Mouse (Mus musculus): ENCODE data around the gene Ppm1k. TPM values are rescaled to one million over a fixed set of nuclear protein-coding genes. Genes with fewer than 3 reads are reported as not detected.

Ppm1k gene
- polyA plus RNA-seq, 1 experiment from 2014 or later = 9.4 TPM

GRCm38 (mm10) chr6:57534611-57535286 is 519 bp downstream of the Ppm1k start:
- no peaks in the 10 kb centered on the region for H3K27me3 ChIP-seq (ENCODE audit: control insufficient read depth, insufficient read depth, low read length)
- H3K4me1 ChIP-seq (ENCODE audit: control insufficient read depth, insufficient read depth, low read length) = peaks cover 8% of the 10 kb centered on the region
- H3K4me3 ChIP-seq (ENCODE audit: low read depth, low read length) = peak overlapping the region; percentile 77
- no peaks in the 10 kb centered on the region for H3K36me3 ChIP-seq (ENCODE audit: control insufficient read depth, insufficient read depth, low read length)
- under 1% methylated on average over 31 of the region's 31 CpGs for WGBS
- peak; percentile 52 for ATAC-seq (ENCODE audit: low read depth)
- peak overlapping the region; percentile 74 for H3K9ac ChIP-seq (replicated peaks; ENCODE audit: low read depth, low read length)
- H3K9me3 ChIP-seq (ENCODE audit: control insufficient read depth, low read length) = no peaks in the 10 kb centered on the region
- H3K4me2 ChIP-seq (ENCODE audit: low read depth, low read length) = peak overlapping the region; percentile 62
- H3K27ac ChIP-seq (ENCODE audit: low read depth, low read length) = peak overlapping the region; percentile 72

- H3K9ac ChIP-seq (replicated peaks; ENCODE audit: low read depth, low read length) = peak overlapping the region; percentile 74
- H3K4me2 ChIP-seq (ENCODE audit: low read depth, low read length) = peak overlapping the region; percentile 62
- no peaks in the 10 kb centered on the region for H3K27me3 ChIP-seq (ENCODE audit: control insufficient read depth, insufficient read depth, low read length)
- H3K36me3 ChIP-seq (ENCODE audit: control insufficient read depth, insufficient read depth, low read length) = no peaks in the 10 kb centered on the region
- peaks cover 8% of the 10 kb centered on the region for H3K4me1 ChIP-seq (ENCODE audit: control insufficient read depth, insufficient read depth, low read length)
- no peaks in the 10 kb centered on the region for H3K9me3 ChIP-seq (ENCODE audit: control insufficient read depth, low read length)
- no peak for ATAC-seq (ENCODE audit: low read depth)
- H3K4me3 ChIP-seq (ENCODE audit: low read depth, low read length) = peak overlapping the region; percentile 77
- H3K27ac ChIP-seq (ENCODE audit: low read depth, low read length) = peak overlapping the region; percentile 72
- WGBS = 3% methylated on average over 8 of the region's 8 CpGs
Observed at GRCm38 (mm10) chr6:57534231-57534610, 1.0 kb downstream of the Ppm1k start.

GRCm38 (mm10) chr6:57533410-57533809 is 1.9 kb downstream of the Ppm1k start:
- H3K36me3 ChIP-seq (ENCODE audit: control insufficient read depth, insufficient read depth, low read length) = no peaks in the 10 kb centered on the region
- H3K9ac ChIP-seq (replicated peaks; ENCODE audit: low read depth, low read length) = 0 out of 2 replicates have a peak overlapping the region, but pooled peaks have one; percentile 74
- peak overlapping the region; percentile 77; the same call in 1 of the 2 replicates for H3K4me3 ChIP-seq (ENCODE audit: low read depth, low read length)
- no peak for ATAC-seq (ENCODE audit: low read depth)
- peaks cover 8% of the 10 kb centered on the region for H3K4me1 ChIP-seq (ENCODE audit: control insufficient read depth, insufficient read depth, low read length)
- H3K9me3 ChIP-seq (ENCODE audit: control insufficient read depth, low read length) = no peaks in the 10 kb centered on the region
- H3K27me3 ChIP-seq (ENCODE audit: control insufficient read depth, insufficient read depth, low read length) = no peaks in the 10 kb centered on the region
- no peak overlapping the region for H3K27ac ChIP-seq (ENCODE audit: low read depth, low read length)
- peak overlapping the region; percentile 62 for H3K4me2 ChIP-seq (ENCODE audit: low read depth, low read length)
- 75% methylated on average over 2 of the region's 2 CpGs for WGBS

GRCm38 (mm10) chr6:57532022-57532421 is 3.2 kb downstream of the Ppm1k start:
- no peak overlapping the region for H3K27ac ChIP-seq (ENCODE audit: low read depth, low read length)
- ATAC-seq (ENCODE audit: low read depth) = no peak
- no peak overlapping the region for H3K4me2 ChIP-seq (ENCODE audit: low read depth, low read length)
- H3K4me3 ChIP-seq (ENCODE audit: low read depth, low read length) = no peak overlapping the region
- WGBS = 96% methylated on average over 1 of the region's 1 CpGs
- no peaks in the 10 kb centered on the region for H3K36me3 ChIP-seq (ENCODE audit: control insufficient read depth, insufficient read depth, low read length)
- no peaks in the 10 kb centered on the region for H3K27me3 ChIP-seq (ENCODE audit: control insufficient read depth, insufficient read depth, low read length)
- no peaks in the 10 kb centered on the region for H3K9me3 ChIP-seq (ENCODE audit: control insufficient read depth, low read length)
- H3K9ac ChIP-seq (replicated peaks; ENCODE audit: low read depth, low read length) = no peak overlapping the region
- peaks cover 8% of the 10 kb centered on the region for H3K4me1 ChIP-seq (ENCODE audit: control insufficient read depth, insufficient read depth, low read length)

GRCm38 (mm10) chr6:57531441-57531840 is 3.8 kb downstream of the Ppm1k start:
- Histone ChIP-seq H3K27me3 (ENCODE audit: control insufficient read depth, insufficient read depth, low read length) (no peaks in the 10 kb centered on the region), H3K27ac (ENCODE audit: low read depth, low read length) (no peak overlapping the region), H3K4me3 (ENCODE audit: low read depth, low read length) (no peak overlapping the region), H3K9ac (replicated peaks; ENCODE audit: low read depth, low read length) (no peak overlapping the region), H3K36me3 (ENCODE audit: control insufficient read depth, insufficient read depth, low read length) (no peaks in the 10 kb centered on the region), H3K9me3 (ENCODE audit: control insufficient read depth, low read length) (no peaks in the 10 kb centered on the region), H3K4me2 (ENCODE audit: low read depth, low read length) (no peak overlapping the region), H3K4me1 (ENCODE audit: control insufficient read depth, insufficient read depth, low read length) (peaks cover 8% of the 10 kb centered on the region)
- WGBS = 73% methylated on average over 1 of the region's 1 CpGs
- no peak for ATAC-seq (ENCODE audit: low read depth)

GRCm38 (mm10) chr6:57531011-57531410 is 4.3 kb downstream of the Ppm1k start:
- Histone ChIP-seq H3K36me3 (ENCODE audit: control insufficient read depth, insufficient read depth, low read length) (no peaks in the 10 kb centered on the region), H3K4me3 (ENCODE audit: low read depth, low read length) (no peak overlapping the region), H3K27ac (ENCODE audit: low read depth, low read length) (no peak overlapping the region), H3K4me1 (ENCODE audit: control insufficient read depth, insufficient read depth, low read length) (peaks cover 8% of the 10 kb centered on the region), H3K9me3 (ENCODE audit: control insufficient read depth, low read length) (no peaks in the 10 kb centered on the region), H3K27me3 (ENCODE audit: control insufficient read depth, insufficient read depth, low read length) (no peaks in the 10 kb centered on the region), H3K4me2 (ENCODE audit: low read depth, low read length) (no peak overlapping the region), H3K9ac (replicated peaks; ENCODE audit: low read depth, low read length) (no peak overlapping the region)
- no peak for ATAC-seq (ENCODE audit: low read depth)
- 77% methylated on average over 4 of the region's 4 CpGs for WGBS

GRCm38 (mm10) chr6:57529336-57529845 is 5.9 kb downstream of the Ppm1k start:
- ATAC-seq (ENCODE audit: low read depth) = no peak
- WGBS = 100% methylated on average over 1 of the region's 1 CpGs
- H3K9me3 ChIP-seq (ENCODE audit: control insufficient read depth, low read length) = no peaks in the 10 kb centered on the region
- H3K4me3 ChIP-seq (ENCODE audit: low read depth, low read length) = no peak overlapping the region
- H3K4me1 ChIP-seq (ENCODE audit: control insufficient read depth, insufficient read depth, low read length) = peaks cover 8% of the 10 kb centered on the region
- no peaks in the 10 kb centered on the region for H3K36me3 ChIP-seq (ENCODE audit: control insufficient read depth, insufficient read depth, low read length)
- no peak overlapping the region for H3K9ac ChIP-seq (replicated peaks; ENCODE audit: low read depth, low read length)
- H3K27me3 ChIP-seq (ENCODE audit: control insufficient read depth, insufficient read depth, low read length) = no peaks in the 10 kb centered on the region
- no peak overlapping the region for H3K27ac ChIP-seq (ENCODE audit: low read depth, low read length)
- no peak overlapping the region for H3K4me2 ChIP-seq (ENCODE audit: low read depth, low read length)

GRCm38 (mm10) chr6:57526933-57527332 is 8.3 kb downstream of the Ppm1k start:
- no peaks in the 10 kb centered on the region for H3K36me3 ChIP-seq (ENCODE audit: control insufficient read depth, insufficient read depth, low read length)
- no peak overlapping the region for H3K4me2 ChIP-seq (ENCODE audit: low read depth, low read length)
- H3K9ac ChIP-seq (replicated peaks; ENCODE audit: low read depth, low read length) = no peak overlapping the region
- H3K27ac ChIP-seq (ENCODE audit: low read depth, low read length) = no peak overlapping the region
- WGBS = 95% methylated on average over 2 of the region's 2 CpGs
- no peaks in the 10 kb centered on the region for H3K27me3 ChIP-seq (ENCODE audit: control insufficient read depth, insufficient read depth, low read length)
- no peak overlapping the region for H3K4me3 ChIP-seq (ENCODE audit: low read depth, low read length)
- ATAC-seq (ENCODE audit: low read depth) = no peak
- H3K9me3 ChIP-seq (ENCODE audit: control insufficient read depth, low read length) = no peaks in the 10 kb centered on the region
- no peaks in the 10 kb centered on the region for H3K4me1 ChIP-seq (ENCODE audit: control insufficient read depth, insufficient read depth, low read length)

GRCm38 (mm10) chr6:57524742-57525141 is 10.5 kb downstream of the Ppm1k start:
- Histone ChIP-seq H3K4me1 (ENCODE audit: control insufficient read depth, insufficient read depth, low read length) (no peaks in the 10 kb centered on the region), H3K9ac (replicated peaks; ENCODE audit: low read depth, low read length) (no peak overlapping the region), H3K9me3 (ENCODE audit: control insufficient read depth, low read length) (no peaks in the 10 kb centered on the region), H3K27ac (ENCODE audit: low read depth, low read length) (no peak overlapping the region), H3K27me3 (ENCODE audit: control insufficient read depth, insufficient read depth, low read length) (no peaks in the 10 kb centered on the region), H3K4me2 (ENCODE audit: low read depth, low read length) (no peak overlapping the region), H3K36me3 (ENCODE audit: control insufficient read depth, insufficient read depth, low read length) (no peaks in the 10 kb centered on the region), H3K4me3 (ENCODE audit: low read depth, low read length) (no peak overlapping the region)
- 92% methylated on average over 10 of the region's 10 CpGs for WGBS
- ATAC-seq (ENCODE audit: low read depth) = no peak

Measured in neural tube, embryonic 14.5 days (tissue).